Mouse (Mus musculus) intestine, embryonic 15.5 days (tissue): ENCODE data around the gene Zc3h8. TPM values are rescaled to one million over a fixed set of nuclear protein-coding genes. Genes with fewer than 3 reads are reported as not detected.

Experiments used
- ATAC-seq: fragments of 200-750 bp; cut with Nextera tagmentation; 2 replicates; pipeline ENCODE4 v1.8.0; 2017; ENCODE audit warnings: moderate TSS enrichment, moderate library complexity
- H3K27ac ChIP-seq: fragments of 300-500 bp; sonication (generic); 2 replicates; pipeline ENCODE4 v1.5.1; 2015; ENCODE audit warnings: mild to moderate bottlenecking, inconsistent platforms
- H3K27me3 ChIP-seq: fragments of 300-500 bp; sonication (generic); replicated peaks from 2 replicates; pipeline ENCODE4 v1.6.1; 2015; ENCODE audit warnings: inconsistent platforms
- H3K36me3 ChIP-seq: fragments of 300-500 bp; sonication (generic); 2 replicates; pipeline ENCODE4 v1.6.1; 2015; ENCODE audit warnings: inconsistent platforms
- H3K4me1 ChIP-seq: fragments of 300-500 bp; sonication (generic); replicated peaks from 2 replicates; pipeline ENCODE4 v1.6.1; 2015; ENCODE audit warnings: inconsistent platforms
- H3K4me2 ChIP-seq: fragments of 300-500 bp; sonication (generic); replicated peaks from 2 replicates; pipeline ENCODE4 v1.6.1; 2015; ENCODE audit warnings: mild to moderate bottlenecking, inconsistent platforms
- H3K4me3 ChIP-seq: fragments of 300-500 bp; sonication (generic); replicated peaks from 2 replicates; pipeline ENCODE4 v1.5.1; 2015; ENCODE audit warnings: inconsistent platforms
- H3K9ac ChIP-seq: fragments of 300-500 bp; sonication (generic); 2 replicates; pipeline ENCODE4 v1.6.1; 2015; ENCODE audit warnings: inconsistent platforms
- H3K9me3 ChIP-seq: fragments of 300-500 bp; sonication (generic); 2 replicates; pipeline ENCODE4 v1.6.1; 2016; ENCODE audit warnings: inconsistent platforms
- WGBS: fragments of 180-500 bp; shearing (Covaris S2); methylation state at CpG from one replicate; pipeline ENCODE4 v1.1.7; 2015; 5-methylcytosine and 5-hydroxymethylcytosine counted together
- polyA plus RNA-seq: library from polyadenylated mRNA; unstranded; fragments of >200 nt; fragmentation: Nextera tagmentation; extraction: Ambion mirVana; gene quantifications from 2 replicates; pipeline ENCODE4 v1.2.1, GENCODE M21; 2015

Zc3h8 gene
- polyA plus RNA-seq = 6.6 and 7.2 TPM in 2 replicates

- WGBS = under 1% methylated on average over 65 of the region's 65 CpGs
- Histone ChIP-seq H3K4me1 (no peaks in the 10 kb centered on the region), H3K27me3 (no peaks in the 10 kb centered on the region), H3K36me3 (no peaks in the 10 kb centered on the region), H3K9me3 (no peaks in the 10 kb centered on the region), H3K9ac (peak within 1 kb of the TSS; percentile 77), H3K27ac (peak within 1 kb of the TSS; percentile 79), H3K4me3 (peak within 1 kb of the TSS; percentile 79), H3K4me2 (peak within 1 kb of the TSS; percentile 93)
- peak; percentile 96 for ATAC-seq
These were observed at the start of gene Zc3h8 for GRCm38 (mm10) chr2:128943538-128944528. Zc3h8 (minus strand) TSS chr2:128944077.

DNA sequence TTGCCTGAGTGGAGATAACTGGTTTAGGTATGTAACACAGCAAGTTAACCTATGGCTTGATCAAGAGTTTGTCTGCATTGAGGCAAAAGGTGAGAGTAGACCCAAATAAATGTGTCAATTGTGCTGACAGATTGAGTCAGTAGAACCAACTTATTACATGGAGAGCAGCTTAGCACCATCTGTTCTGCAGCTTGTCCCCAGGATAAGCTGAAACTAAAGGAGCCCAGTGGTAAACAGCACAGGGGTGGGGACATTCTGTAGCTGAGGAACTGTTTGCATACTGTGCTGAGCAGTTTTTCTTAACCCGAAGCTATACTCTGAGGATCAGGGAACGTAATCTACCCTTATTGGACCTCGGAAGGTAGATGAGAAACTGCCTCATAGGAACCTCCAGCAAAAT lies 40.9 kb upstream of the Zc3h8 start:
- no peaks in the 10 kb centered on the region for H3K27me3 ChIP-seq
- H3K27ac ChIP-seq = no peak overlapping the region
- no peak overlapping the region for H3K9ac ChIP-seq
- no peaks in the 10 kb centered on the region for H3K4me1 ChIP-seq
- 81% methylated on average over 3 of the region's 3 CpGs for WGBS
- no peaks in the 10 kb centered on the region for H3K9me3 ChIP-seq
- H3K4me2 ChIP-seq = no peak overlapping the region
- no peak overlapping the region for H3K4me3 ChIP-seq
- ATAC-seq = no peak
- H3K36me3 ChIP-seq = no peaks in the 10 kb centered on the region

DNA sequence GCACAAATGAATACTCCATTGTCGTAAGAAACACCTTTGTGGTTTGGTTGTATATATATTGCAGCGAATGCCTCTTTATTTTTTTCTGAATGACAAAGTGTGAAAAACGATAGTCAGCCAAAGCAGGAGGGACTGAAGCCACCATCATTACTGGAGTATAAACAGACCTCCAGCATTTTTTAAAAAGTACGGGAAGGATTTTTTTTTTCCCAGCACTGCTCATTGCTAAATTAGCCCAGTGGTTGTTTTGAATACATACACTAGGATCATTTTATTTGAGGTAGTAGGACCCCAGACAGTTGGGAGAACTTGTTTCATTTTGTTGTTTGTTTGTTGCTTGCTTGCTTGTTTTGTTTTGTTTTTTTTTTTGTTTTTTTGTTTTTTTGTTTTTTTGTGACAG lies 31.7 kb upstream of the Zc3h8 start:
- no peak overlapping the region for H3K27ac ChIP-seq
- 58% methylated on average over 4 of the region's 4 CpGs for WGBS

GRCm38 (mm10) chr2:128972301-128972700 lies 28.4 kb upstream of the Zc3h8 start:
- ATAC-seq = no peak
- H3K9me3 ChIP-seq = no peaks in the 10 kb centered on the region
- no peak overlapping the region for H3K9ac ChIP-seq
- no peaks in the 10 kb centered on the region for H3K27me3 ChIP-seq
- no peak overlapping the region for H3K4me3 ChIP-seq
- no peaks in the 10 kb centered on the region for H3K36me3 ChIP-seq
- no peak overlapping the region for H3K27ac ChIP-seq
- H3K4me1 ChIP-seq = no peaks in the 10 kb centered on the region
- no peak overlapping the region for H3K4me2 ChIP-seq

More for the DNA sequence above, 31.7 kb upstream of the Zc3h8 start:
- Histone ChIP-seq H3K4me2 (no peak overlapping the region), H3K36me3 (no peaks in the 10 kb centered on the region), H3K4me1 (no peaks in the 10 kb centered on the region), H3K4me3 (no peak overlapping the region), H3K9ac (no peak overlapping the region), H3K9me3 (no peaks in the 10 kb centered on the region), H3K27me3 (no peaks in the 10 kb centered on the region)
- no peak for ATAC-seq

DNA sequence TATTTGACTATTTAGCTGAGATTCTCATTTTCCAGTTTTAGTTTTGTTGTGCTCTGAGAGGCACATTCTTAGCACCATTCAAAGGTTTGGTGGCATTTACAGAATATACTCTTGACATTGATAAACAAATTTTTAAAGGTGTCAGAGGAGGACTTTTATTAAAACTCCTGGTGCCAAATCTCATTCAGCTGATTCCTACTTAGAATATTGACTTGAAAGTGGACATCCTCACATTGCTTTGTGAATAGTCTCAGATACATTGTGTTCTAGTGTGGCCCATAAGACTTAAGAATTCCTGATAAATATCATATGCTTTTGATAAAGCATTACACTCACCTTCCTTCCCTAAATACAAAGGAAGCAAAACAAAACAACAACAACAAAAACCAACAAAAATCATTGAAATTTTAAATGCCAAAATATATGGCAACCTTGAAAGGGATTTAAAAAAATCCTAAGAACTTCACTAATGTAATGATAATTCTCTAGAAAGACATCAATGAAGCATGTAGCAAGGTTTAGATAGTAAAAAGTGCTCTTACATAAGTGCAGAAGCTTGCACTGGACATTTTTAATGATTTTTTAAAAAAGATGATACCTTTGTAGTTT lies 24.7 kb upstream of the Zc3h8 start:
- no peaks in the 10 kb centered on the region for H3K9me3 ChIP-seq
- no peak overlapping the region for H3K9ac ChIP-seq
- no peaks in the 10 kb centered on the region for H3K36me3 ChIP-seq
- ATAC-seq = no peak
- peaks cover 5% of the 10 kb centered on the region; the same call in 1 of the 2 replicates for H3K4me1 ChIP-seq
- H3K27ac ChIP-seq = peak overlapping the region; percentile 100; the same call in 1 of the 2 replicates
- H3K27me3 ChIP-seq = no peaks in the 10 kb centered on the region
- H3K4me3 ChIP-seq = peak overlapping the region; percentile 84
- peak overlapping the region; percentile 69 for H3K4me2 ChIP-seq

DNA sequence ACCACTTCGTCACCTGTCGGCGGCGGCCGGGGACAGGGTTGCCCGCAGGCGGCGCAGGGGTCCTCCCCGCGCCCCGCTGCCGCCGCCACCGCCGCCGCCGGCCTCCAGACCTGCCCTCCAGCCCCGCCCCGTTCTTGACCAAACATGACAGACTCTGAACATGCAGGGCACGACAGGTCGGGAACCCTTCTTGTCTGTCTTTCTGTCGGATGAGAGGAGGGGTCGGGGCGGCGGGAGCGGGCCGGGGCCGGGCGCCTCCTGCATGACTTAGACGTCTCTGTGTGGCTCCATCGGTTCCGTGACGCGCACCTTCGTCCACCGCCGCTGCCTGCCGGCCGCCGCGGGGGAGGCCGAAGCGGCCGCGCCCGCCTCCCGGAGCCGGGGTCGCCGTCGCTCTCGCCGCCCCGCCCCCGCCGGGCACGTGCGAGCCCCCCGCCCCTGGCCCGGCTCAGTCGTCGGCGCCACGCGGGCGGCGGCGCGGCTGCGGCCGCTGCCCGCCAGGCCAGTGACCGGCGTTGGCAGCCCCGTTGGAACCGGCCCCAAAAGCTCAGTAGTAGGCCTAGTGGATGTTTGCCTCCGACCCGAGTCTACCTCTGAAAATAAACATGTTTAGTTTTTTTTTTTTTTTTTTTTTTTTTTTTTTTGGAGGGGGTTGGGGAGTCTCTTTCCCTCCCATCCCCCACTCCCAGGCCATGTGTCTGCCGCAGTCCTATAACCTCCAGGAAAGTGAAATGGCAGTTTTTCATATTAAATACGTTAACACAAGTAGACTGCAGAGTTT lies 24.0 kb upstream of the Zc3h8 start, which contains the start of gene Gm10762:
Gene Gm10762 (minus strand): TSS at position 65 of the 781 bp plus-strand sequence.
- Histone ChIP-seq H3K27me3 (no peaks in the 10 kb centered on the region), H3K4me3 (peak within 1 kb of the TSS; percentile 84), H3K36me3 (no peaks in the 10 kb centered on the region), H3K27ac (peak within 1 kb of the TSS; percentile 100), H3K4me2 (peak within 1 kb of the TSS; percentile 69), H3K9ac (peak within 1 kb of the TSS; percentile 98), H3K4me1 (peaks cover 5% of the 10 kb centered on the region; the same call in 1 of the 2 replicates), H3K9me3 (no peaks in the 10 kb centered on the region)
- peak; percentile 91 for ATAC-seq
- WGBS = under 1% methylated on average over 77 of the region's 80 CpGs

DNA sequence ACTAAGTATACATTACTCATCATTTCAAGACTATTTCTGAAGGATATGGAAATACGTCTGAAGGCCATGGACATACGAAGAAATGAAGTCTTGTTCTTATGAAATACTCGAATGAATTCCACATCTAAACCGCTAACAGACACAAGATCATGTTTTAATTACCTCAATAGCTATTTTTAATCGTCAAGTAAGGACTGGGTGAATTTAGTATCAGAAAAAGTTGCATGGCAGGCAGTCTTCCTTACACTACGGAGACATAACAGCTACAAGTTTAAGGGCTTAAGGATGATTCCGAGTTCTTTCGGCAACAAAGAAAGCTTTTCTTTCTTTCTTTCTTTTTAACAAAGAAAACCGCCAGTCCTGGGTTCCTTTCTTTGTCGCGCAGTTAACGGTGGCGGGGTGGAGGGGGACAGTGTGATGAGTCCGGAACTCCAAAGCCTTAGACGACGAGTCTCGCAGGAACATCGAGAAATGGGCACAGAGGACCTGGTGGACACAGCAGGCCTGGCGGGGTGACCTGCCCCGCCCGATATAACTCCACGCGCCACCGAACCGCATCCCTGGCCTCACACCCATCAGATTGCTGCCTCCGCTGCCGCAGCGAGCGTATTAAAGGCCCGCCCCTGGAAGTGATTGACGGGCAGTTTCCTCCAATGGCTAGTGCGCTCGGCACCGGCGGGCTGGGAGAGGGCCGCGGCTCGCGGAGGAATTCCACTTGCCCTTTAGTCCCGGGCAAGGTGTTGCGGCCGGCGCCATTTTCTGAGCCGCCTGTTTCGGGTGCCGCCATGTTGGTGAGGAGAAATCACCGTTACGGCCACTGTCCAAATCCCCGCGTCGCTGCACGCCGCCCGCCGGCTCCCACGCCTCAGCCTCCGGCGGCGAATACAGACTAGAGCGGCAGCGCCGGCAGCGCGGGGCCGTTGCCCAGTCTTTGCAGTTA lies 23.0 kb upstream of the Zc3h8 start, which contains the start of gene Zc3h6:
Gene Zc3h6 (plus strand): TSS at position 762 of the 940 bp plus-strand sequence.
- Histone ChIP-seq H3K4me1 (peaks cover 5% of the 10 kb centered on the region; the same call in 1 of the 2 replicates), H3K9me3 (no peaks in the 10 kb centered on the region), H3K4me3 (peak within 1 kb of the TSS; percentile 84), H3K27ac (peak within 1 kb of the TSS; percentile 100), H3K9ac (peak within 1 kb of the TSS; percentile 98), H3K36me3 (no peaks in the 10 kb centered on the region), H3K4me2 (peak within 1 kb of the TSS; percentile 69), H3K27me3 (no peaks in the 10 kb centered on the region)
- peak; percentile 99 for ATAC-seq
- WGBS = under 1% methylated on average over 65 of the region's 65 CpGs

DNA sequence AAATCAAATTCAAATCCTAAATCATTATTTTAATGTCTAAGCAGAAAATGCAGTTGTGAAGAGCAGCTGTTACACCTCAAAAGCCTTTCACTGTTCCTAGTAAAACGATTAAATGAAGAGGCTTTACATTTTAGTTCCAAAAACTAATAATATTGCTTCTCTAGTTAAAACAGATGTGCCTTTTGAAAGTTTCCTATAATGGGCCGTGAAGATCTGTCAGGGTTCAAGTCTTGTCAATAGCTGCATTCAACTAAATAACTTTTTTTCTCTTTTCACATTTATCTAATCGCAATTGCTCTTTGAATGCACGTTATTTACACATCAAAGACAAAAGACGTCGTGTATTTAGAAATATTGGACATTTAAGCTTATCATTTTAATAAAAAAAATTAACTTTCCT lies 22.4 kb upstream of the Zc3h8 start:
- Histone ChIP-seq H3K4me2 (peak overlapping the region; percentile 57), H3K36me3 (no peaks in the 10 kb centered on the region), H3K27ac (no peak overlapping the region), H3K4me1 (peaks cover 5% of the 10 kb centered on the region; the same call in 1 of the 2 replicates), H3K9ac (no peak overlapping the region), H3K27me3 (no peaks in the 10 kb centered on the region), H3K4me3 (no peak overlapping the region), H3K9me3 (no peaks in the 10 kb centered on the region)
- ATAC-seq = no peak
- 13% methylated on average over 6 of the region's 6 CpGs for whole genome bisulfite sequencing

GRCm38 (mm10) chr2:128965505-128966105 lies 21.7 kb upstream of the Zc3h8 start:
- no peak for ATAC-seq
- no peak overlapping the region for H3K4me3 ChIP-seq
- 56% methylated on average over 5 of the region's 5 CpGs for WGBS
- H3K27ac ChIP-seq = peak overlapping the region; percentile 45
- H3K4me1 ChIP-seq = peaks cover 5% of the 10 kb centered on the region; the same call in 1 of the 2 replicates
- H3K9ac ChIP-seq = no peak overlapping the region
- H3K27me3 ChIP-seq = no peaks in the 10 kb centered on the region
- H3K9me3 ChIP-seq = no peaks in the 10 kb centered on the region
- peak overlapping the region; percentile 42 for H3K4me2 ChIP-seq
- H3K36me3 ChIP-seq = no peaks in the 10 kb centered on the region

- H3K4me1 ChIP-seq = no peaks in the 10 kb centered on the region
- H3K4me3 ChIP-seq = no peak overlapping the region
- H3K9ac ChIP-seq = no peak overlapping the region
- no peaks in the 10 kb centered on the region for H3K36me3 ChIP-seq
- ATAC-seq = no peak
- H3K9me3 ChIP-seq = no peaks in the 10 kb centered on the region
- no peaks in the 10 kb centered on the region for H3K27me3 ChIP-seq
- no peak overlapping the region for H3K4me2 ChIP-seq
- no peak overlapping the region for H3K27ac ChIP-seq
These were observed 10.3 kb upstream of the Zc3h8 start for GRCm38 (mm10) chr2:128954186-128954585.
